Mouse (Mus musculus): ENCODE results near the gene Klk10.

The Klk10 gene

DNA sequence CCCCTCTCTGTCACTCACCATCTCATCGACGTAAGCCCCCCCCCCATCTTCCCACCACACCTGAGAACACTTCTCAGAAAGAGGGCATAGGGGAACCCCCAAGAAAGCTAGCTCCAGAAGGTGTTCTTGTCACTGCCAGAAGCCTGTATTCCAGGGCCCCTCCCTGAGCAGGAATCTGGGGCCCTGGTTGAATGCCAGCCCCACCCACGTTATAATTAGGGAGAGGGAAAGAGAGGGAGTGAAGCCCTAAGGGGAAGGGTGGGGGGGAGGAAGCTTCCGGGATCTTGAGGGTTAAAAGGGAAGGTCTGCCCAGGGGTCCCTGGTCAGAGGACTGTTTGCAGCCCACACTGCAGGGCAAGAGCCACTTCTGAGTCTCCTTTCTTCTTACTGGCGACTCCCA is at the start of gene Klk10:
TSS of gene Klk10 (plus strand) at position 290 of the 400 bp plus-strand sequence.
- DNase-seq = no peak

DNA sequence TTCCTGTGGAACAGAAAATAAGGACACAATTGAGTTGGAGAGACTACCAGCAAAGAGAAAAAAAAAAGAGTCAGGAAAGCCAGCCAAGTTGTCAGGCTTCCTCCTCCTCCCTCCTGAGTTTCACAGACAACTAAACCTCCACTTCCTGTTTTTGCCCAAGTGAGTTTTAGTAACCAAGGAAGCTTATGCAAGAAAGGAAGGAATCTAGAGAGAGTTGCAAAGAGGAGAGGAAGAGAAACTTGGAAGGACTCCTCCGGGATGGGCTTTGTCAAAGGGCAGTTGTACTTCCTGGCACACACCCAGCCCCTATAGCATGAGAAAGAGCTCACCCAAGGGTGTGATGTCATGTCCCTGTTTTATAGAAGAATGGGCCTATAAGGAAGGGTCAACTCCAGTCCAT is 33.0 kb upstream of the Klk10 start:
- DNase-seq = no peak

DNA sequence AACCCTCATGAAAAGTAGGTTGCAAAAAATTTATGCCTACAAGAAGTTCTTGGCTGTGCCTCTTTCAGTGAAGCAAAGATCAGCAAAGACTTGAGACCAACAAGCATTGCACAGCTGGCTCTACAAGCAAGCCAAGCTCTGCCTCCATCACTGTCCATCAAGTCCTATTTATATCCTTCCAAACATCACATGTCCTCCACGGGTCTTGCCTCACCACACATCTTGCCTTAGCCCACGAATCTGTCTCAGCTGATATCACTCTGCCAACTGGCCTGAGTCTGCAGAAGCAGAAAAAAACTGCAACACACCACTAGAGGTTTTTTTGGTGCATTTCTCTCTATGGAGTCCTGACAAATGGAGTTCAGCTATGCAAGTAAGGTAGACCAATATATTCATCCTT is 28.0 kb upstream of the Klk10 start:
- DNase-seq = no peak

DNA sequence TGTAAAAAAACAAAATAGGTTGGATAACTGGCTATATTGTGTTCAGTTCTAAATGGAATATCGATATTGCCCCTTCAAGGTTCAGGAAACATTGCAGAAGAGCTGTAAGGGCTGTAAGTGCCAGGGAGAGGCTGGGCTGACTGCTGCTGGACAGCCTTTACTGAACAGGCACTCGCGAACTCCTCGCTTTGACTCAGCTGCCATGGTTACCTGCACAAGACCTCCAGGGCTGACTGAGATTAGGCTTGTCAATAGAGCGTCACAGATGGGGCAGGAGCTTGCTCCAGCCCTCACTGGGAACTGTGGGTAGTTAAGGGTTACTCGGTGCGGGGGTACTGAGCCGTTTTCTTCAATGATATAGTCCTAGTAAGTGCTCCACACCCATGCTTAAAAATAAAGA is 14.4 kb upstream of the Klk10 start:
- no peak for DNase-seq

DNA sequence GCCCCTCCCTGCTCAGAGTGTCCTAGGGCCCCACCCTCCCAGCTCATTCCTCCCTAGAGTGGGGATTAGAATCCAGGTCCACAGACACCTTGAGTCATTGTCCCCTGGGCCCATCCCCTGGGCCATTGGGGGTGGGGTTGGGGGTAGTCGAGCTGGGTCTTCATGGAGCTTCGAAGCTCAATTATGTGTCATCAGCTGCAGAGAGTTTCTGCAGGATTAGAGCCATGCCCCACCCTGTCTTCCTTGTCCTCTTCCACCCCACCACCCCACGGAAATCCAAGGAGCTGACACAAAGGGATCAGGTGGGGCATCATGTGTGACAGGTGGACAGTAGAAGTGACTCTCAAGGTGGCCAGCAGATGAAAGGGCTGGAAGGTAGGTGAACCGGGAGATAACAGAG is 12.2 kb upstream of the Klk10 start, which contains the start of gene Klk12:
TSS of gene Klk12 (plus strand) at position 301 of the 400 bp plus-strand sequence.
- no peak for DNase-seq

DNA sequence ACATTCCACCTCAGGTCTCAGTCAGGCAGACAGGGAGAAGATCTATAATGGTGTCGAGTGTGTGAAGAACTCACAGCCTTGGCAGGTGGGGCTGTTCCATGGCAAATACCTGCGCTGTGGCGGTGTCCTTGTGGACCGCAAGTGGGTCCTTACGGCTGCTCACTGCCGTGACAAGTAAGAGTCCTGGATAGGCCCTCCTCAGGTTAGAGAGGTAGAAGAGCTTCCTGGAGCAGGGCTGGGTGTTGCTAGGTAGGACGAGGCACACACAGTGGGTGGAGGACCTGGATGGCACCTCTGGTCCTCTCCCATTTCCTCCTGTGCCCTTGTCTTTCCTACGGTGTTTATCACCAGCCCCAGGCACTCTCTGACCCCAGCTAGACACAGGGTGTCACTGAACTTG is 11.2 kb upstream of the Klk10 start:
- DNase-seq = no peak

DNA sequence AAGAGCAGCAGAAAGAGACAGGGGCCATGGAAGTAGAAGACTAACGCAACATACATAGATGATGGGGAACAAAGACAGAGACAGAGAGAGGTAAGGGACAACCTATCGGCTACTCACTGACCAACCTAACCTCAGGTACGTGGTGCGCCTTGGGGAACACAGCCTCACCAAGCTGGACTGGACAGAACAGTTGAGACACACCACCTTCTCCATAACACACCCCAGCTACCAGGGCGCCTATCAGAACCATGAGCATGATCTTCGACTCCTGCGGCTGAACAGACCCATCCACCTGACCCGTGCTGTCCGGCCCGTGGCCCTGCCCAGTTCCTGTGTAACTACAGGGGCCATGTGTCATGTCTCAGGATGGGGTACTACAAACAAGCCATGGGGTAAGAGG is 10.1 kb upstream of the Klk10 start:
- no peak for DNase-seq

DNA sequence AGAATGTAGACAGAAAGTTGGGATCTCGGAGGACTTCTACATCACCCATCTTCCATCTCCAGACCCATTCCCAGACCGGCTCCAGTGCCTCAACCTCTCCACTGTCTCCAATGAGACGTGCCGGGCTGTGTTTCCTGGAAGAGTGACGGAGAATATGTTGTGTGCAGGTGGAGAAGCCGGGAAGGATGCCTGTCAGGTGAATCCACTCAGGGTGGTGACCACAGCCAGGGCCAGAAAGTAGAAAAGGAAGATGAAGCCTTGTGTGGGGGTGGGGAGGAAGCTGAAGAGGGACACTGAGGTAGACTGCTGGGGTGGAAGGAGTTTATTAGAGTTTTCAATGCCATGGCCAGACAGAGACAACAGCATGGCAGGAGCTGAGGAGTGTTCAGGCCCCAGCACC is 8.9 kb upstream of the Klk10 start:
- no peak for DNase-seq

DNA sequence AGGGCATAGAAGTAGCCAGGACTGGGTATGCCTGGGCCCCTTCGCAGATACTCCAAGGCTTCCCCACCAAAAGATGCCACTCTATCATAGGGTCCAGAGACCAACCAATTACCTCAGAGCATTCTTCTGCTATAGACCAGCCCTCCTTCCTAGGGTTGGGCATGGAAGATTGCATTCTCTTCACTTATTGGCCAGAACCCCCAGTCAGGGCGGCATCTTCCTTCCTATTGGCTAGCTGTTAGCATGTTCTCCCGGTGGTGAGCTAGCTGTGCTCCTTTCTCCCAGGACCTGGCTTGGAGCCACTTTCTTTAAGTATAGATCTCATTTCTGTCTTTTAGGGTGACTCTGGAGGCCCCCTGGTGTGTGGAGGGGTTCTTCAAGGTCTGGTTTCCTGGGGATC is 7.9 kb upstream of the Klk10 start:
- no peak for DNase-seq

DNA sequence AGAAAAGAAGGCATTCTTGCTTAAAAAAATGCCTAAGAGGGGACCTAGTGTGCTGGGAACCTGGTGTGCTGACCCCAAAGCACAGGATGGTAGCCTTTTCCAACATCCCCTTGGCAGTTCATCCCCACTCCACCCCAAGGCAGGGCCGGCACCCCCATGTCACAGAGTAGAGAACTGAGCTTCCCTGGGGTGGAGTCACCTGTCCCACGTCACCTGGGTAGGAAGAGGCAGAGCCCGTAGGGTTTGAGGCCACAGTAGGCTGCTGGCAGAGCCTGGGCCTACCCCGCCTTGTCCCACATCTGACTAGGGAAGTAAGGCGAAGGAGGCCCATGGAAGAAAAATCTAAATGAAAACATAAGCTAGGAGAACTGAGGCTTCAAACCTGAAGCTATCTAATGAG is 6.5 kb upstream of the Klk10 start, which contains the start of gene Klk11:
TSS of gene Klk11 (plus strand) at position 241 of the 400 bp plus-strand sequence.
- no peak for DNase-seq

DNA sequence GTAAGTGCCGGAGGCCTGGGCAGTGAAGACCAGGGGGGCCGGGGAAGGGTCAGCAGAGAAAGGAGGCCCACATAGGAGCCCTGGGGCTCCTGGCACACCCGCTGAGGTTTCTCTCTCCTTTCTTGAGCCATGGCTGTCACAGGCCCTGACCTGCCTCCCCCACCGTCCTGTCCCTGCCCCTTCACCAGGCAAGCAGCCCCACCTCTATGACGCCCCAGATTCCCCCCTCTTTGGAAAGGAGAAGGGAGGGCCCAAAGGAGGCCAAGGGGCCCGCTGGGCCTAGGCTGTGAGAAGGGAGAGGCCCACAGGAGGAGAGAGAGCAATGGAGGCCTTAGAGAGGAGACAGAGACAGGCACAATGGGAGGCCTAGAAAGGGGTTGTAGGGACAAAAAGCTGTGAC is 6.0 kb upstream of the Klk10 start:
- DNase-seq = no peak

DNA sequence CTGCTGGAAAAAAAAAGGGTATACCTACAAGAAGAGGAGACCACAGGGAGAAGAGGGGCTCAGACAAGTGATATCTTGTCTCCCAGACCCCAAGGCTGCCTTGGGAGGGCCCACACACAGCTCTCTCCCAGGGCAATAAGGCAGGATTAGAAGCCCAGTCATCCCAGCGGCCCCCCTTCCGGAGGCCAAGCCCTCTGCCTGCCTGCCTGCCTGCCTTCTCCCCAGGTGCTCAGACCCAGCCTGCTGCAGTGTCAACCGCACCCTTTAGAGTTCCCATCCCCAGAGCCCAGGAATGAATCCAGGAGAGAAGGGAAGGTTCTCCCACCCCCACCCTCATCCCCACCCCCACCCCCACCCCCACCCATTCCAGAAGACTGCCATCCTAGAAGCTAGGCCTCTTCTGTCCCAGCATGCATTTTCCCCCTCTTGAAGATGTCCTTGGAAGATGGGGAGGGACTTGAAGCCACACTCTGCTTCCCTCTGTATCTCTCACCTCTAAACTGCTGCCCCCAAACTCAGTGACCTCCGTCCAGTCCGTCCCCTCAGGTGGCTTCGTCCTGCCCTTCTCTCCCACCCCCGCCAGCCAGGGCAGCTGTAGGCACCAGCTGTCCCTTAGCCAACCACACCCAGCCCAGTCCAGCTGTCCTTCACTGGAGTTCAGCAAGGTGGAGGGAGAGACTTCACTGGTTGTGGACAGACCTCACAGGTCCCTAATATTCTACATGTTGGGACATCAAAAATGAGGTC is 5.4 kb upstream of the Klk10 start:
- no peak for DNase-seq

DNA sequence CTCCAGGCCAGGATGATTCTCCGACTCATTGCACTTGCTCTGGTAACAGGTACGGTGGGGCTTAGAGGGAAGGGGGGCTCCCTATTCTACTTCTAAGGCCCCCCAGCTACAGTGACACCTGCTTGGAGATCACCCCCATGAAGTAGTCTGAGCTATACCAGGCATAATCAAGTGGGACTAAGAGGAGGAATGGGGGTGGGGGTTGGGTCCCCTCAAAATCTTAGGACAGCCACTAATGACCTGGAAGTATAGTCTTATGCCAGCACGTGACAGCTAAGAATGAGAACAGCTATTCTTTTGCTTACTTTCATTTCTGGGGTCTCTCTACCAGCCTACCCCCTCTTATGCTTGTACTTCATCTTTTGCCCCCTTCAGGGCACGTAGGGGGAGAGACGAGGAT is 4.3 kb upstream of the Klk10 start:
- no peak for DNase-seq

DNA sequence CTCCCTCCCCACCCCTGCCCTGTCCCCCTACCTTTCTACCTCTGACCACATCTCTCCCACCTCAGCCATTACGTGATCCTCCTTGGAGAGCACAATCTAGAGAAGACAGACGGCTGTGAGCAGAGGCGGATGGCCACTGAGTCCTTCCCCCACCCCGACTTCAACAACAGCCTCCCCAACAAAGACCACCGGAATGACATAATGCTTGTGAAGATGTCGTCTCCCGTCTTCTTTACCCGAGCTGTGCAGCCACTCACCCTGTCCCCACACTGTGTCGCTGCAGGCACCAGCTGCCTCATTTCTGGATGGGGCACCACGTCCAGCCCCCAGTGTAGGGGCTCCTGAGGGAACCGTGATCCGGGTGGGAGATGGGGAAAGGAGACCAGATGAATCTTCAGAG is 3.4 kb upstream of the Klk10 start:
- no peak for DNase-seq

DNA sequence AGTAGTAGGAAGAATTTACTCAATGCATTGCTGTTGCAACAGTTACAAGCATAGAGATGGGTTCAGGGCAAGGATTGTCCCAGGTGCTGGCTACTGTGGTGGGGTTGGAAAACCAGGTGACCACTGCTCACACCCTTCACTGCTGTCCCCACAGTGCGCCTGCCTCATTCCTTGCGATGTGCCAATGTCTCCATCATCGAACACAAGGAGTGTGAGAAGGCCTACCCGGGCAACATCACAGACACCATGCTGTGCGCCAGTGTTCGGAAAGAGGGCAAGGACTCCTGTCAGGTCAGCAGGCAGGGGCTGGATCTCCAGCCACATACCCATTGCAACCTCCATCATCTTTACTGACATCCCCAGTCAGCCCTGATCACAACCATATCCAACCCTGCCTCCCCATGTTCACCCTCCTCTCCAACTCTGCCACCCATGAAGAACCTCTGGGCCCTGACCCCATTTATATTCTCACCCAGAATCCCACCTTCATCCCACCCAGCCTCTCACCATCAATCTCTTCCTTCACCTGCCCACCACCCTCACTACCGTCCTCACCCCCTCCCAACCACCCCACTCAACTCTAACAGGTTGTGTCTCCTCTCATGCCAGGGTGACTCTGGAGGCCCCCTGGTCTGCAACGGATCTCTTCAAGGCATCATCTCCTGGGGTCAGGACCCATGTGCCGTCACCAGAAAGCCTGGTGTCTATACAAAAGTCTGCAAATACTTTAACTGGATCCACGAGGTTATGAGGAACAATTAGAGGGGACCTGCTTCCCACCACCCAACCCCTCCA is 2.5 kb upstream of the Klk10 start:
- no peak for DNase-seq

DNA sequence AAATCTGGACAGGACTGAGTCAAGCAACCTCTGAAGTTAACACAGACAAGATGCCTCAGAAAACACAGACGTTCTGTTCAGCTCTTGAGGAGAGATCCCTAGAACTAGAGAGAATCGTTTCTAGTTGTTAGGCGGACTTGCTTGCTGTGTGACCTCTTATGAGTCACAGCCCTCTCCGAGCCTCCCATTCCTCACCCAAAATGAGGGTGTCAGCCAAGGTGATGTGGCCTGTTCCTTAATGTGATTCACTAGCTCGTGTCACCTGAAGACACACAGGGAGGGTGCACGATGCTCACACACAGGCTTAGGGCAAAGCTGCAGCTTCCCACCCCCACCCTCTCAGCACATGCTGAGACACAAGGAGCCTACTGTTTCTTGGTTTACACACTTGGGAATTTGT is 594 bp upstream of the Klk10 start:
- no peak for DNase-seq

DNA sequence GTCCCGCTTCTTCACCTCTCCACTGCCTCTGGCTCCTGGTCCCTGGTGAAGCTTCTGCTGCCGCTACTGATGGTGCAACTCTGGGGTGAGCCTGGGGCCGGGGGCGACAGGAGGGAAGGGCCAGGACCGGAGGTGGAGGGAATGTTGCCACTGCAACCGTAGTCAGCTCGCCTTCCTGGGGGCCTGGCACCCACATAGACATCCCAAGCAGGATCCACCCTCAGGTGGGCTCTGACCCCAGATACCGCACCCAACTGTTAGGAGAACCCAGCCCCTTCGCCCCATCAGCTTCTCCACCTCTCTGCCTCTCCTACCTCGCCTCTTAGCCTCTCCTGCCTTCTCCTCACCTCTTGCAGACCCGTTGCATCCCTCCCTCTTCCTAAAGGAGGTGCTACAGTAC is 706 bp downstream of the Klk10 start:
- no peak for DNase-seq

DNA sequence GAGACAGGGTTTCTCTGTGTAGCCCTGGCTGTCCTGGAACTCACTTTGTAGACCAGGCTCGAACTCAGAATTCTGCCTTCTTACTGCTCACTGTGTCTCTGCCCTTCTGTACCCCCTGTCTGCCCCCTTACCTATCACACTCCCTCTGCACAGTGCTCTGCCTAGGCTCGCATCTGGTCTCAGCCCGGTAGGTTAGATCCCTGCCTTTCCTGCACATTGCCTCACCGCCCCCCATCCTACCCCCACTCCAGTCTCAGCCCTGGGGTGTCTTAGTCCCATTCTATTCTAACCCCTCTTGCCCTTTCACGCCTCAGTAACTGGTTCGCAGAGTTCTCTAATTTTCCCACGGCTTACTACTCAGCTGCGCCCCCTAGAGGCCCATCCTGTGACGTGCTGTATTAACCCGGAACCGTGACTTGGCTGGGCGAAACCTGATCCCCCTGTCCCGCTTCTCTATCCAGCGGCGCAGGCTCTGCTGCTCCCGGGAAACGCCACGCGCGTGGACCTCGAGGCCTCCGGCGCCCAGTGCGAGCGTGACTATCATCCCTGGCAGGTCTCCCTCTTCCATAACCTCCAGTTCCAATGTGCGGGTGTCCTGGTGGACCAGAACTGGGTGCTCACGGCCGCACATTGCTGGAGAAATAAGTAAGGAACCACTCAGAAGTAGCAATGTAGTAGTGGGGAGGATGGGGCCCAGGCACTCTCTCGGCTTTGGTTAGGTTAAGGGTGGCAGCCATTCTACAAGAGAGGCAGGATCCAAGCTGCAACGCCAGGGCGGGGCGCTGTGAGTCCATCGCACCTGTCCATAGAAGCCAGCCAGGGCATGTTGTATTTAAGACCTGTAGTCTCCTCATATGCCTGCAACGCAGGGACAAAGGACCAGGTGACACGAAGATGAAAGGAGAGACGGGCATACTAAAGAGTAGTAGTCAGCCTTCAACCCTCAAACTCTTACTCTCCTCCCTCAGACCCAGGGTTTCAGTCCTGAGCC is 1.7 kb downstream of the Klk10 start:
- DNase-seq = peak; percentile 16

DNA sequence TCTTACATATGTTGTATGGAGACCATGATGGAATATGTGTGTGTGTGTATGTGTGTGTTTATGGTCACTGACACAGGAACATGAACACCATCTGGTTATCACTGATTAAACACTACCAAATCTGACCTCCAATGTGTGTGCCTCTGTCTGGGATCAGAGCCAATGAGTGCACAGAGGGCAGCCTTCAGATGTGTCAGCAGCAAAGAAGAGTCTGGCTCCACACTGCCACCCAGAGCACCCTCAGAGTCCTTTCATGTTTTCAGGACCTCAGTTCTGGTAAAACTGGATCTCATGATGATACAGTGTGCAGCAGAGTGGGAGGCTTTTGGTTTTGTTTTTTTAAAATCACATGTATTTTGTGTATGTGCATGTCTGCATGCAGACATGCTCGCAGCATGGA is 4.5 kb downstream of the Klk10 start:
- no peak for DNase-seq

DNA sequence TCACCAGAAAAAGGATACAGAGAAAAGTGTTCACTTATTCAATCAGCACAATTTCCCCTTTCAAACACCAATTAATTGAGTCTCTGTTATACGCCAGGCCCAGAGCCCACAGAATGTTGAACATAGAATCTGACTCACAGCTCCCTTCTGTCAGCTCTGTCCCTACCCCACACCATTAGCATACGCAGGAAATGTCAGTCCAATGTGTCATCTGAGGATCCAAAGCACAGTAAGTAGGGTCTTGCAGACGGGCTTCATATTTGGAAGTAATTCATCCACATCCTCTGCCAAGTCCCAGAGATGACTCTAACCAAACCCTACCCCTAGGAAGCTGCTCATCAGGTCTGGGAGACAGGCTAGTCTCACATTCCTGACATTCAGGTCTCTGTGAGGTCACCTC is 7.3 kb downstream of the Klk10 start:
- no peak for DNase-seq

DNA sequence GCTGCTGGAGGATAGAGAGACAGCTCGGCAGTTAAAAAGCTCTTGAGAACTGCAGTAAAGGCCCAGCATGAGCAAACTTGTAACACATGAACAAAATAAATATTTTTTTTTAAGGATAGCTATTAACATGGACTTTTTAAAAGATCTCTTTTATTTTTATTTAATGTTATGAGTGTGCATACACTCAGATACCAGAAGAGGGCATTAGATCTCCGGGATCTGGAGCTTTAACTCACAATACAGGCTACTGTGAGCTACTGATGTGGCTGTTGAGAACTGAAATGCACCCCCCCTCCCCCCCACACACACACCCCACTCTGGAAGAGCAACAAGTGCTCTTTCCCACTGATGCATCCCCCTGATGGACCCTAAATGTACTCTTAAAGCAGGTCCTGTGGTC is 8.5 kb downstream of the Klk10 start:
- DNase-seq = no peak

DNA sequence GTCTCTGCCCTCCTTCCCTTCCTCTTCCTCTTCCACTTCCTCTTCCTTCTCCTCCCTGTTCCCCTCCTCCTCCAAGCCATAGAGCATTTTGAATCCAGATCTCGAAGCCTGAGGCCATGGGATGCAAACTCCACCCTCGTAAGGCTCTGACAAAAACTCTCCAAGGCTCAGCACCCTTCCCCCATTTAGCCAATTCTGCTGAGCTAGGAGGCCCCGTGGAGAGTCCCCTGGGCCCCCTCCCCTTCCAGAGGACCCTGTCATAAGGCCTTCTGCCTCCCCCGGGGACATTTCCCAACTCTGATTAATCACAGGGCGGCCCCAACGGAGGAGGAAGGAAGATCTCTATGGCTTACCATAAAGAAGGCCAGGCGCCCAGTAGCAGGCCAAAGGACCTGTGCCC is 10.8 kb downstream of the Klk10 start, which contains the start of gene Klk9:
TSS of gene Klk9 (plus strand) at position 301 of the 400 bp plus-strand sequence.
- DNase-seq = no peak

DNA sequence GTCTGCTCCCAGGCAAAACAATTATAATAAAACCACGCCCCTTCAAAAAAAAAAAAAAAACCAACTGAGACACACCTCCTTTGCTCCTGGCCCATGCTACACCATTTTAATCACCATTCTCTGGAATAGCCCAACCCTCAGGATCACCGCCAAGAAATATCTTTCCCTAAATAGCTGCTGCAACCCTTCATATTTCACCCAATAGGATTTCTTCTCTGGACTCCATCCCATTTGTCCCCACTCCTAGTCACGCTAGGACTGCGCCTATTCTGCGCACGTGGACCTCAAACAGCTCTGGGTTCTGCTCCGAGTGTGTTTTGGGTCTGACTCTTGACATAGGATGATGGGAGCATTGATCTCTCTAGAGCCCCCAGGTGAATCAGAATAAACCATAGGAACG is 15.5 kb downstream of the Klk10 start:
- DNase-seq = no peak

Measured in cerebellum, adult 9-11 months (tissue).